Mouse (Mus musculus): ENCODE measurements at regions not wholly inside any gene's neighbourhood (a gene's known extent, or its start where the extent isn't known, plus 50 kb on each side); places are given as distances from the start of the nearest gene placed in this dataset.

DNA sequence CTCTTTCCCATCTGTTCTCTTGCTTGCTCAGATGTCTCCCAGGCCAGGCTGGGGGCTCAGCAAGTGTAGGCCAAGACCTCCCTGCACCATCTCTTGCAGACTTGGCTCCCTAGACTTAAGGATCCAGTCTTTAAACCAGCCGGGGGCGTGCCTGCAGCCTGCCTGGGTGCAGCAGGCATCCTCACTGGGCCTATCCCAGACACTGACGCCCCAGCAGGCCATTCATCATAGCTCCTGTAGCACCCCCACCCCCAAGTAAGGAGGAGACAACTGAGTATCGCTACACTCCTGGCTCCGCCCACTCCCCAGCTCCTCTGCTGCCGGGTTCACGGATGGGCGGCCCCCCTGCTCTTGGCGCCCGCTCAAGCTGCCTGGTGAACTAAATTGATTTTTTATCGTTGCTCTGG is 160.2 kb downstream of the Gm26897 start:
- Histone ChIP-seq H3K27ac (ENCODE audit: low read length) (peak overlapping the region; percentile 75), H3K4me1 (ENCODE audit: control insufficient read depth, insufficient read depth, low read length) (peaks cover 36% of the 10 kb centered on the region), H3K4me2 (ENCODE audit: low read depth, low read length) (peak overlapping the region; percentile 32), H3K36me3 (ENCODE audit: control insufficient read depth, insufficient read depth, low read length) (no peaks in the 10 kb centered on the region), H3K9ac (ENCODE audit: low read length) (peak overlapping the region; percentile 53; the same call in 1 of the 2 replicates), H3K4me3 (replicated peaks; ENCODE audit: low read length) (peak overlapping the region; percentile 16; the same call in 1 of the 2 replicates), H3K9me3 (replicated peaks; ENCODE audit: control insufficient read depth, low read length) (no peaks in the 10 kb centered on the region), H3K27me3 (ENCODE audit: control insufficient read depth, insufficient read depth, low read length) (no peaks in the 10 kb centered on the region)
- 3% methylated on average over 11 of the region's 11 CpGs for WGBS
- ATAC-seq (ENCODE audit: insufficient read depth, low FRiP score), result peak; percentile 86

- 59% methylated on average over 4 of the region's 4 CpGs for WGBS
- Histone ChIP-seq H3K27me3 (ENCODE audit: control insufficient read depth, insufficient read depth, low read length) (no peaks in the 10 kb centered on the region), H3K4me1 (ENCODE audit: control insufficient read depth, insufficient read depth, low read length) (peaks cover 16% of the 10 kb centered on the region)
These were observed 163.8 kb downstream of the Gm26897 start for GRCm38 (mm10) chr5:111897568-111897967.

DNA sequence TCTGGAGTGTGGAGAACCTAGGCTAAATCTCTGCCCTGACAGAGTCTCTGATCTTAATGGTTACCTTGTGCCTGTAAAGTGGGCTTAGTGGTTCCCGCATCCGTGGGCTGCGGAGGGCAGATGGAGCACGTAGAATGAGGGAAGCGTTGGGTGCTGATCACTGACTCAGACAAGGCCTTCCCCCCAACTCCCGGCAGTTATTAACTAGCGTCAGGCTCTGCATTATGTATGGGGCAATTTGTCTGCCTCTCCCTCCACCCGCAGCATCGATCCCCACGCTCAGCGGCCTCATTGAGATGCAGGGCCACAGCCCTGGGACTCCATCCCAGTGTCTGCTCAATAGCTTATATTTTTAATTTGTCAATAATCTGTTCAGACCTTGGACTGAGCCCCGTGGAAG is 164.8 kb downstream of the Gm26897 start:
- Histone ChIP-seq H3K27ac (ENCODE audit: low read length) (no peak overlapping the region), H3K4me1 (ENCODE audit: control insufficient read depth, insufficient read depth, low read length) (peaks cover 9% of the 10 kb centered on the region; the same call in 1 of the 2 replicates), H3K9me3 (replicated peaks; ENCODE audit: control insufficient read depth, low read length) (no peaks in the 10 kb centered on the region), H3K27me3 (ENCODE audit: control insufficient read depth, insufficient read depth, low read length) (no peaks in the 10 kb centered on the region), H3K9ac (ENCODE audit: low read length) (no peak overlapping the region), H3K36me3 (ENCODE audit: control insufficient read depth, insufficient read depth, low read length) (no peaks in the 10 kb centered on the region), H3K4me2 (ENCODE audit: low read depth, low read length) (no peak overlapping the region), H3K4me3 (replicated peaks; ENCODE audit: low read length) (no peak overlapping the region)
- 70% methylated on average over 12 of the region's 12 CpGs for WGBS
- no peak for ATAC-seq (ENCODE audit: insufficient read depth, low FRiP score)

More at GRCm38 (mm10) chr5:111897568-111897967, 163.8 kb downstream of the Gm26897 start:
- Histone ChIP-seq H3K27ac (ENCODE audit: low read length) (no peak overlapping the region), H3K4me2 (ENCODE audit: low read depth, low read length) (no peak overlapping the region), H3K4me3 (replicated peaks; ENCODE audit: low read length) (no peak overlapping the region), H3K36me3 (ENCODE audit: control insufficient read depth, insufficient read depth, low read length) (no peaks in the 10 kb centered on the region), H3K9me3 (replicated peaks; ENCODE audit: control insufficient read depth, low read length) (no peaks in the 10 kb centered on the region), H3K9ac (ENCODE audit: low read length) (no peak overlapping the region)
- ATAC-seq (ENCODE audit: insufficient read depth, low FRiP score), result no peak

DNA sequence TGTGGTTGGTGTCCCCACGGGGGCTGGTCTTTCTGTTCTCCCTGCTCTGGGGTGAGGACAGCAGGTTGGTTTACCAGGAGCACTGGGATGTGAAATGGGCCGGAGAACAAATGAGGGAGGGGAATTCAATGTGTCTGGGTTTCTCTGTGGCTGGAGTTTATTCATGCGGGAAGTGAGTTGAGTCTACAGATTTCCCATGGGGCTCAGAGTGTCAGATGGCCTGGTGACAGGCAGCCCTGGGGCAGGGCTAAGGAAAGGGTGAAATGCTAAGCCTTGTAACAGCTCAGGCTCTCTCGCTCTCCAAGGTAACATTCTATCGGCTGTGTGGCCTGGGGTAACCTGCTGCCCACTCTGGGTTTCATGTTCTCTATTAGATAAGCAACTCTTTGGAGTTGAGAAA is 167.5 kb downstream of the Gm26897 start:
- Histone ChIP-seq H3K9ac (ENCODE audit: low read length) (no peak overlapping the region), H3K36me3 (ENCODE audit: control insufficient read depth, insufficient read depth, low read length) (no peaks in the 10 kb centered on the region), H3K27me3 (ENCODE audit: control insufficient read depth, insufficient read depth, low read length) (no peaks in the 10 kb centered on the region), H3K4me2 (ENCODE audit: low read depth, low read length) (no peak overlapping the region), H3K27ac (ENCODE audit: low read length) (no peak overlapping the region), H3K4me3 (replicated peaks; ENCODE audit: low read length) (no peak overlapping the region), H3K4me1 (ENCODE audit: control insufficient read depth, insufficient read depth, low read length) (no peaks in the 10 kb centered on the region), H3K9me3 (replicated peaks; ENCODE audit: control insufficient read depth, low read length) (no peaks in the 10 kb centered on the region)
- 68% methylated on average over 5 of the region's 5 CpGs for WGBS
- ATAC-seq (ENCODE audit: insufficient read depth, low FRiP score), result no peak

GRCm38 (mm10) chr5:111901678-111902077 is 168.0 kb downstream of the Gm26897 start:
- H3K4me2 ChIP-seq (ENCODE audit: low read depth, low read length), result no peak overlapping the region
- no peak overlapping the region for H3K4me3 ChIP-seq (replicated peaks; ENCODE audit: low read length)
- no peaks in the 10 kb centered on the region for H3K27me3 ChIP-seq (ENCODE audit: control insufficient read depth, insufficient read depth, low read length)
- no peaks in the 10 kb centered on the region for H3K9me3 ChIP-seq (replicated peaks; ENCODE audit: control insufficient read depth, low read length)
- H3K9ac ChIP-seq (ENCODE audit: low read length), result no peak overlapping the region
- whole genome bisulfite sequencing, result 13% methylated on average over 5 of the region's 5 CpGs
- H3K4me1 ChIP-seq (ENCODE audit: control insufficient read depth, insufficient read depth, low read length), result no peaks in the 10 kb centered on the region
- no peak for ATAC-seq (ENCODE audit: insufficient read depth, low FRiP score)
- no peak overlapping the region for H3K27ac ChIP-seq (ENCODE audit: low read length)
- no peaks in the 10 kb centered on the region for H3K36me3 ChIP-seq (ENCODE audit: control insufficient read depth, insufficient read depth, low read length)

DNA sequence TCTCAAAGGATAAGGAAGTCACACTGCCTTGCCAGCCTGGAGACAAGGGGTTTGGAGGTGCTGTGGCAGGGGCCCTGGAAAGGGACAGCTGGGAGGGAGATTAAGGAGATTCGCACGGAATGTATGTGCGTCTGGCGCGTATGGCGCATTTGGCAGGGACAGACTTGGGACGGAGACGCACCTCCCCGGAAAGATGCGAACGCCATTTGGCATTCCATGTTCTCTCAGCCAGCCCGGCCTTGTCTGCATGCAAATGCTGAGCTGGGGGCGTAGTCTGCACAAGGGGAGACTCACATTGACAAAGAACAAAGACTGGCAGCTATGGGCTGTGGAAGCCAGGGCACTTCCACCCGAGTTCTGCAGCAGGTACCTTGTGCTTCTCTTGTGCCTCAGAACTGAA is 174.4 kb downstream of the Gm26897 start:
- H3K9me3 ChIP-seq (replicated peaks; ENCODE audit: control insufficient read depth, low read length), result no peaks in the 10 kb centered on the region
- WGBS, result 82% methylated on average over 14 of the region's 14 CpGs
- no peaks in the 10 kb centered on the region for H3K27me3 ChIP-seq (ENCODE audit: control insufficient read depth, insufficient read depth, low read length)
- H3K4me3 ChIP-seq (replicated peaks; ENCODE audit: low read length), result no peak overlapping the region
- H3K9ac ChIP-seq (ENCODE audit: low read length), result no peak overlapping the region
- H3K36me3 ChIP-seq (ENCODE audit: control insufficient read depth, insufficient read depth, low read length), result no peaks in the 10 kb centered on the region
- H3K27ac ChIP-seq (ENCODE audit: low read length), result no peak overlapping the region
- H3K4me2 ChIP-seq (ENCODE audit: low read depth, low read length), result no peak overlapping the region
- no peak for ATAC-seq (ENCODE audit: insufficient read depth, low FRiP score)
- no peaks in the 10 kb centered on the region for H3K4me1 ChIP-seq (ENCODE audit: control insufficient read depth, insufficient read depth, low read length)

DNA sequence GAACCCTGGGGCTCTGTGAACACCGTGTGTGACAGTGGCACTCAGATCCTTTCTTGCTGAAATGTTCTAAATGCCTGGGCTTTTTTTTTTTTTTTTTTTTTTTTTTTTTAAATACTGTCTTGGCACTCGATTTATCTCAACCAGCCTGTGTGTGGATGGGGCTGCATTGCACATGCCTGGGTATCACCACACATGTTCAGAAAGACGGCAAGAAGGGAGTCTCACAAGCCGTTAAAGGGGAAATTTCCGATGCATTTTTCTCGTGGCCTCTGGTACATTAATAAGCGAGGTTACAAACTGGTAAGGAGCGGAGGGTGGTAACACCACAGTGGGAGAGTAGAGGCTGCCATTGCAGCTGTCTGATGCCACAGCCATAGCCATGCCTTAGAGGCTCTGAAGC is 176.8 kb downstream of the Gm26897 start:
- no peak overlapping the region for H3K4me3 ChIP-seq (replicated peaks; ENCODE audit: low read length)
- no peak overlapping the region for H3K4me2 ChIP-seq (ENCODE audit: low read depth, low read length)
- WGBS, result 77% methylated on average over 8 of the region's 8 CpGs
- no peak for ATAC-seq (ENCODE audit: insufficient read depth, low FRiP score)
- no peaks in the 10 kb centered on the region for H3K36me3 ChIP-seq (ENCODE audit: control insufficient read depth, insufficient read depth, low read length)
- H3K27ac ChIP-seq (ENCODE audit: low read length), result no peak overlapping the region
- H3K4me1 ChIP-seq (ENCODE audit: control insufficient read depth, insufficient read depth, low read length), result no peaks in the 10 kb centered on the region
- no peaks in the 10 kb centered on the region for H3K9me3 ChIP-seq (replicated peaks; ENCODE audit: control insufficient read depth, low read length)
- H3K27me3 ChIP-seq (ENCODE audit: control insufficient read depth, insufficient read depth, low read length), result no peaks in the 10 kb centered on the region
- H3K9ac ChIP-seq (ENCODE audit: low read length), result no peak overlapping the region

- Histone ChIP-seq H3K9me3 (replicated peaks; ENCODE audit: control insufficient read depth, low read length) (no peaks in the 10 kb centered on the region), H3K36me3 (ENCODE audit: control insufficient read depth, insufficient read depth, low read length) (no peaks in the 10 kb centered on the region), H3K4me3 (replicated peaks; ENCODE audit: low read length) (no peak overlapping the region), H3K4me2 (ENCODE audit: low read depth, low read length) (no peak overlapping the region), H3K27me3 (ENCODE audit: control insufficient read depth, insufficient read depth, low read length) (no peaks in the 10 kb centered on the region), H3K4me1 (ENCODE audit: control insufficient read depth, insufficient read depth, low read length) (no peaks in the 10 kb centered on the region), H3K27ac (ENCODE audit: low read length) (no peak overlapping the region), H3K9ac (ENCODE audit: low read length) (no peak overlapping the region)
- no peak for ATAC-seq (ENCODE audit: insufficient read depth, low FRiP score)
- WGBS, result 62% methylated on average over 7 of the region's 7 CpGs
These were observed 179.6 kb downstream of the Gm26897 start for GRCm38 (mm10) chr5:111913354-111913753.

DNA sequence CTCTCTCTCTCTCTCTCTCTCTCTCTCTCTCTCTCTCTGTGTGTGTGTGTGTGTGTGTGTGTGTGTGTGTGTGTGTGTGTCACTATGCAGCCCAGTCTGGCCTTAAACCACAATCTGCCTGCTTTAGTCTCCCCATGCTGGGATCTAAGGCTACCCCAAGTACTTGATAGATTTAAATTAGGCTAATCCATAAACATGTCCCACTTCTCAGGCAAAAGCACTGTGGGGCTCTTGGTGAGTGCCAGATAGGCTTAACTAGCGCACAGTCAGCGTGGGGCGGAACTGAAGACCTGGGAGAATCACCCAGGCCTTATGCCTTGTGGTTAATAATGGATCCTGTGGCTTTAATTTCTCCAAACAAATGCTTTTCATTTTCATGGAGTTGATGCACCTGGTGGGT is 180.6 kb downstream of the Gm26897 start:
- Histone ChIP-seq H3K4me1 (ENCODE audit: control insufficient read depth, insufficient read depth, low read length) (no peaks in the 10 kb centered on the region), H3K27me3 (ENCODE audit: control insufficient read depth, insufficient read depth, low read length) (no peaks in the 10 kb centered on the region), H3K27ac (ENCODE audit: low read length) (no peak overlapping the region), H3K36me3 (ENCODE audit: control insufficient read depth, insufficient read depth, low read length) (no peaks in the 10 kb centered on the region), H3K4me3 (replicated peaks; ENCODE audit: low read length) (no peak overlapping the region), H3K9me3 (replicated peaks; ENCODE audit: control insufficient read depth, low read length) (no peaks in the 10 kb centered on the region), H3K4me2 (ENCODE audit: low read depth, low read length) (no peak overlapping the region), H3K9ac (ENCODE audit: low read length) (no peak overlapping the region)
- WGBS, result 75% methylated on average over 3 of the region's 3 CpGs
- ATAC-seq (ENCODE audit: insufficient read depth, low FRiP score), result no peak
